Mouse (Mus musculus): ENCODE measurements around the gene Dedd2.

The Dedd2 gene

DNA sequence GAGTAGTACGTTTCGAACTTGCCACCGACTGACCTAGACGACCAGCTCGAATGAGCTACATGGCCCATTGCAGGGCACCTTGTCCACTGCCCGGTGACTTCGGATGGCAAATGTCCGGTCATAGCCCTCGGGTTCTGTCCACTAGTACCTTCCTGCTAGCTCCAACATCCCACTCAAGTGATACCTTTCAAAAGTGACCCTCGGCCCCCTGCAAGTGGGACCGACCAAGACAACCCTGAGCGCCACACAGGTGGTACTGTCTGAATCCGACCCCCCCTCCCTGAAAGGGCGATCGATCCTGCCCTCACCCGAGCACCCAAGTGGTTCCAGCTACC is 1.0 kb downstream of the Dedd2 start:
- DNase-seq (ENCODE audit: extremely low read depth, low read depth, low spot score), result no peak

DNA sequence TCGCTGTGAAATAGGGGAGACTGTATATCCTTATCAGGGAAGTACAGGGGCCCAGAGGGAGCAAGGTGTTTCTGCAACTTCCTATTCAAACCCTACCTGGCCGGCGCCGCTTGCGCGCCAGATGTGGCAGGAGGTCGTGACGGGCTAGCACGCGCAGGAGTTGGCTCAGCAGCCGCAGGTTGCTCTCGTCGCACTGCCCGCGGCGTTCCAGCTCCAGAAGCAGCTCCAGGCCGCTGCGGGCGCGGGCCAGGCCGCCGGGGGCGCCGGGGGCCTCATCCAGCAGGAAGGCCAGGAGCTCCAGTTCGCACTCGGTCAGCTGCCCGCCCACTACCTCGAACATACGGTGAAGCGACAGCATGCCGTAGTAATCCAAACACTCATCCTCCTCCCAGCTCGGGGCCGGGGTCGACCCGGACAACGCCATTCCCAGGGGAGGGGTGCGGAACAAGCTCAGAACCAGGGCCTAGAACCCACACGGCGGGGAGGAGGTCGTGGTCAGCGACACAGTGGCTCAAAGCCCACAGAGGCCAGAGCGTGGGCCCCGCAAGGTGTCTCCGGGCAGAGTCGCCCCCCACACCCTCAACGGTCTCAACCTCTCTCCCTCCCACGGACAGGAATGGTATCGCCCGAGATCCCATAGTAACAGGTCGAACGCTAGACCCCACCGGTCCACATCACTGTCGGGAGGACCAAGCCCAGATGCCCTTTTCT is 1.6 kb downstream of the Dedd2 start:
- DNase-seq (ENCODE audit: extremely low read depth, low read depth, low spot score), result no peak

DNA sequence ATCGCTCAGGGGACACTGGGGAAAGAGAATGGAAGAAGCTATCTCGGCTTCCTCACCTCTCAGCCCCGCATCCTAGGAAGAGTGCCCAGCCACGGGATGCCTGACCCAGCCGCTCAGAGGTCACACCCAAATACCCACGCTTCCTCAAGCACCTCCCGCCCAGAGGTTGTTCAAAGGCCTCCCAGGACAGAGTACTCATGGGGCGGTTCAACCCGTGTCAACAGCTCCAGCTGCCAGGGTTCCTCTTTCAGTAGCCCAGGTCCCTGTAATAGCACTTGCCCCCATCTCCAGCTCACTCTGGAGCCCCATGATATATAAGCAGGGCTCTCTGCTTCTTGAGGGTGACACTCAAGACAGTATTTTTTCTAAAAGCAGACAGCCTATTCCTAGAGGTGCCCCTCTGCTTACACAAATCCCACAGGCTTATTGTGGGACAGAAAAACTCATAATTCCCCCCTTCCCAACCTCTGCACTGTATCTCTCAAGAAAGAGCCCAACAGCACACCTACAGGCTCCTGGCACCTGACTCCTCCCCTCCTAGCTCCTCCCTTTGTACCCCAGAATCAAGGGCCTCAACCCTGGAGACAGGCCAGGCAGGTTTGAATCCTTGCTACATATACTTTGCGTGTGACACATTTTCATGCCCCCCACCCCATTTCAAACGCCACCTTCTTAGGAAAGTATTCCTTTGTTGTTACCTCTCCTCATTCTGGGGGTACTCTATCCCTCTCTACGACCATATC is 2.6 kb downstream of the Dedd2 start:
- DNase-seq (ENCODE audit: extremely low read depth, low read depth, low spot score), result no peak

DNA sequence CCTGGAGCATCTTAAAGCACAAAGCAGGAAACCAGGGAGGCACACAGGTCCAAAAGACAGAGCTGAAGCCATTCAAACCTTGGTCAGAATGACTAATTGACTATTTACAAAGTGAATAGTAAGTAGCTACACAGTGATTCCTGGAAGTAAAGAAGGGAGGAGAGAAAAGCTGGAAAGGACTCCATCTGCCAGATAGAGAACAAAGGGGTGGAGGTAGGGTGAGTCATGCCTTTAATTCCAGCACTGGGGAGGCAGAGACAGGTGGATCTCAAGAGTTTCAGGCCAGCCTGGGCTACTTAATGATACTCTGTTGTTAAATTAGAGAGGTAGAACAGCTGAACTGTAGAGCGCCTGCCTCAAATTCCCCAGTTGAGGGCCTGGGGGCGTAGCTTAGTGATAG is 6.2 kb downstream of the Dedd2 start:
- no peak for DNase-seq (ENCODE audit: extremely low read depth, low read depth, low spot score)

- no peak for DNase-seq (ENCODE audit: extremely low read depth, low read depth, low spot score)
Observed at GRCm38 (mm10) chr7:25213099-25213498, 7.3 kb downstream of the Dedd2 start.

DNA sequence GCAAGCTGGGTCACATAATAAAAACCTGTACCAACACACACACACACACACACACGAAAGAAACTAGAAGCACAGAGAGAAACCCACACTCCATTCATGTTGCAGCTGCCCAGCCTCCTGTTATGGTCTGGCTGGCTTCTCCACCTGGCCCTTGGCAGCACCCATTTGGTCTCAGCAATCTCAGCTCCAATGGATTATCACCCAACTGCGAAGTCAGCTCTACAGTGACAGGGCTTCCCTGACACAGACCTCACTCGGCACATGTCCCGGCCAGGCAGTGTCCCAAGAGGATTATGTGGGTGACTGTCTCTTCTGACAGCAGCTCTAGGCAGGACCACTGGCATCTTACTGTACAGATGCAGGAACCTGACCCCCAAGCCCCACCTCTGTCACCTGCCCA is 9.9 kb downstream of the Dedd2 start:
- DNase-seq (ENCODE audit: extremely low read depth, low read depth, low spot score), result no peak

GRCm38 (mm10) chr7:25209161-25209622 is 11.2 kb downstream of the Dedd2 start:
- peak; percentile 66 for DNase-seq (ENCODE audit: extremely low read depth, low read depth, low spot score)

DNA sequence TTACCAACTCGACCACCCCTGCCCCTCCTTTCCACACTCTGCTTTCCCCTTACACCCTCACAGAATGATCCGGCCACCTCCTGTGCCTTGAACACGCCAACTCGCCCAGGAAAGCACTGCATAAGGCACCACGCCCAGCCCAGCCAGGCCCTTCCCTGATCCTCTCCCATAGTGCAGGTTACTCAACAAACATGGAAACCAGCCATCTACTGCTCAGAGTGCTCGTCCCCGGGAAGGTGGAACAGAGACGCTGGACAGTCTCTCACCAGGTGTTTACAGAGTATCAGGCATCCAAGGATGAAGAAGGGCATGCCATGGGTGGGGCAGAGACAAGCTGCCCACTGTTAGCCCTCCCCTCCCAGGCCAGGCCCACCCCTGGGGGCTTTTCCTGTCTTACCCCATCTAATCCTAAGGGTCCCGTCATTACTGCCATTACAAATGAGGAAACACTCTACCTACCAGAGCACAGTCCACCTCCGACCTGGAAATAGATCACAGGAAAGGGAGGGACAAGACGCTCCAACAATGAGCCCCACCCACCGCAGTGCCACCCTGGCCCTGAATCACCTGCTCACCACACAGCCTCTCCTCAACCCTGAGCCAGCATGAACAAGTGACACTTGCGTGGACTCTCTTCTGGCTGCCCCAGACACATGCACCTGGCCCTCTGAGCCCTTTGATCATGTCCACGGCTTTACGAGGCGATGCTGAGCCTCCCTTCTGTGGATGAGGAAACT is 14.2 kb downstream of the Dedd2 start:
- no peak for DNase-seq (ENCODE audit: extremely low read depth, low read depth, low spot score)

DNA sequence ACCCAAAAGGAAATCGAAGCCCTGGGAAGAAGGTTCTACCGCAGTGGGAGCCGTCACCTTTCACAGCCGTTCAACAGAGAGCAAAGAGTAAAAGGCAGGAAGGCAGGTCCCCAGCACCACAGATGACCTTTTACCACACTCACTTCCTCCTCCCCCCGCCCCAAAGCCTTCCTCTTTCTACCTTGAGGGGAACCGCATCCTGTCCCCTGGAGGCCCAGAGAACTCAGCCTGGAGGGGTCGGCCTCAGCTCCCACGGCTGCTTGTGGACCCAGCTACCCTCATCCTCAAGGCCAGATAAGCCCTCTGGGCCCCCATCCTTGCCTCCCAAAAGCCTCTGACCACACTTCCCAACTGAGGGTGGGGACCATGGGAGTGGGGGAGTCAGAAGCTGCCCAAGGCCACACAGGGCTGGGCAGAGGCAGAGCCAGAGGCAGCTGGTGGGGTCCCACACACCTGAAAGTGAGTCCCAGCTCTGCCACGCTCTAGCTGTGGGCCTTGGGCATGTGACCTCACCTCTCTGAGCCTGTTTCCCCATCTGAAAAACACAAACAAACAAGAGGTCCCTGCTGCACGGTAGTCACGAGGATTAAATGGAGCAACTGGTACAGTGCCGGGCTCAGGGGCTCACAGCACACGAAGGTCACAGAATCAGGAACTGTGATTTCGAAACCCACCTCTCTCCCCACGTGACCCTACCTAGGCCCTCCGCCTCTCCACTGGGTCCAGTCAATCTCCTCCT is 14.9 kb downstream of the Dedd2 start:
- no peak for DNase-seq (ENCODE audit: extremely low read depth, low read depth, low spot score)

GRCm38 (mm10) chr7:25203624-25204023 is 16.8 kb downstream of the Dedd2 start:
- no peak for DNase-seq (ENCODE audit: extremely low read depth, low read depth, low spot score)

DNA sequence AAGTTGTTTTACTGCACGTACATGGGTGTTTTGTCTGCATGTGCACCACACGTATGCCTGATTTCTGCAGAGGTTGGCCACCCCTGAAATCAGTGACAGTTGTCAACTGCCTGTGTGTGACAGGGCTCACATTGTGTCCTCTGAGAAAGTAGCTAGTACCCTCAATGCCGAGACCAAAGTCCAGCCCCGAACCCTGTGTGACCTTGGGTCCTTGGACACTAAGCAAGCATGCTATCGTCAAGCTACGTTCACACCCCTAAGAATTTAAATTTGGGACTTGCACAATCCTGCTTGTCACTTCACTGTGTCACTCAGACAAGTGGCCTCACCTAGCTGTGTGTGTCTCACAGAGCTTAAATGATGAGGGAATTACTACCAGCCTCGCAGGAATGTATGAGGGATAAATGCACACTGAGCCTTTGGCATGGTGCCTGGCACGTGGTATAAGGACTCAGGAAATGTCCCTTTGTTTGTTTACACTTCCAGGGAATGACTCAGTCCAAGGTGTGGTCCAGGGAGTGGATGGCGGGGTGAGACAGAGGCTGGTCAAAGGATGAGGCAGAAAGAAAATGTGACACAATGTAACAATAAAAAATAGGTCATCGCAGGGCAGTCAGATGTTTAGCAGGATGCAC is 22.9 kb downstream of the Dedd2 start:
- DNase-seq (ENCODE audit: extremely low read depth, low read depth, low spot score), result no peak

DNA sequence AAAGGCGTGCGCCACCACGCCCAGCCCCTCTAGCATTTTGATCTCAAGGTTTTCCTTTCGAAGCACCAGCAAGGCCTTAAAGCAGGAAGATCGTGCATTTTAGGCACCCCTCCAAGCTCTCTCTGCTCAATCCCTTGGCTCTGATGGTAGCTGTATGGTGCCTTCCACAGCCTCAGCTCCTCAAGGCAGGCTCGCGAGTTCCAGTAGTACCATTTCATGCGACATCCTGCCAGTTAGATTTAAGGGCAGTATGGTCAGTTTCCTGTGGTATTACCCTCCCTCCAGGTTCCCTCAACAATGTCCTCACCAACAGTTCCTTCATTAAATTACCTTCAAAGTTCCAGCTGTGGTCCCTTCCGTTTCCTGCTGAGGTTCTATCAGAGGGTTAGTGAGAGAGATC is 24.3 kb downstream of the Dedd2 start:
- DNase-seq (ENCODE audit: extremely low read depth, low read depth, low spot score), result no peak

DNA sequence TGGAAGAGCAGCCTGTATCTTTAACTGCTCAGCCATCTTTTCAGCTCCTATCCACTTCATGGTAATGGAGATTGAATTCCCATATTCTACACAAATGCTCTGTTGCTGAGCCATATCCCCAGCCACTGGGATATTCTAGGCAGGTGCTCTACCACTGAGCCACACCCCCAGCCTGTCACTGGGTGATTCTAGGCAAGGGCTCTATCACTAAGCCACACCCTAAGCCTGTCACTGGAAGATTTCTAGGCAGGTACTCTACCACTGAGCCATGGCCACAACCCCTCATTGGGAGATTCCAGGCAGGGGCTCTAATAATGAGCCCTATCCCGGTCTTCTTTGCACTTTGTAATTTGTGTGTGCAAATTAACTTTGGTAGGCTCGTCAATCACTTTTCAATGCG is 25.3 kb downstream of the Dedd2 start:
- DNase-seq (ENCODE audit: extremely low read depth, low read depth, low spot score), result no peak

GRCm38 (mm10) chr7:25192110-25192509 is 28.3 kb downstream of the Dedd2 start:
- DNase-seq (ENCODE audit: extremely low read depth, low read depth, low spot score), result no peak

DNA sequence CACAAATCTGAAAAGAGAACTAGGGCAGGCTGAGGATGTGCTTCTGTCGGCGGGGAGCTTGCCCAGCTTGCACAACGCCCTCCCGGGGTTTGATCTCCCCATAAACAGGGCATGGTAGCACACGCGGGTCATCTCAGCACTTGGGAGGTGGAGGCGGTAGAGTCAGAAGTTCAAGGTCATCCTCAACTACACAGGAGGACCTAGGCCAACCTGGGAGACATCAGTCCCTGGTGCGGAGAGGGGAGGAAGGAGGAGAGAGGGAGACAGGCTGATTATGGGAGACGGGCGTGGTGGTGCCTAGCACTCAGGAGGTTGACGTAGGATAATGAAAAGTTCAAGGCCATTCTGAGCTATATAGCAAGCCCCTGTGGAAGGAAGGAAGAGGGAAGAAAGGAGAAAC is 29.6 kb downstream of the Dedd2 start:
- DNase-seq (ENCODE audit: extremely low read depth, low read depth, low spot score), result no peak

DNA sequence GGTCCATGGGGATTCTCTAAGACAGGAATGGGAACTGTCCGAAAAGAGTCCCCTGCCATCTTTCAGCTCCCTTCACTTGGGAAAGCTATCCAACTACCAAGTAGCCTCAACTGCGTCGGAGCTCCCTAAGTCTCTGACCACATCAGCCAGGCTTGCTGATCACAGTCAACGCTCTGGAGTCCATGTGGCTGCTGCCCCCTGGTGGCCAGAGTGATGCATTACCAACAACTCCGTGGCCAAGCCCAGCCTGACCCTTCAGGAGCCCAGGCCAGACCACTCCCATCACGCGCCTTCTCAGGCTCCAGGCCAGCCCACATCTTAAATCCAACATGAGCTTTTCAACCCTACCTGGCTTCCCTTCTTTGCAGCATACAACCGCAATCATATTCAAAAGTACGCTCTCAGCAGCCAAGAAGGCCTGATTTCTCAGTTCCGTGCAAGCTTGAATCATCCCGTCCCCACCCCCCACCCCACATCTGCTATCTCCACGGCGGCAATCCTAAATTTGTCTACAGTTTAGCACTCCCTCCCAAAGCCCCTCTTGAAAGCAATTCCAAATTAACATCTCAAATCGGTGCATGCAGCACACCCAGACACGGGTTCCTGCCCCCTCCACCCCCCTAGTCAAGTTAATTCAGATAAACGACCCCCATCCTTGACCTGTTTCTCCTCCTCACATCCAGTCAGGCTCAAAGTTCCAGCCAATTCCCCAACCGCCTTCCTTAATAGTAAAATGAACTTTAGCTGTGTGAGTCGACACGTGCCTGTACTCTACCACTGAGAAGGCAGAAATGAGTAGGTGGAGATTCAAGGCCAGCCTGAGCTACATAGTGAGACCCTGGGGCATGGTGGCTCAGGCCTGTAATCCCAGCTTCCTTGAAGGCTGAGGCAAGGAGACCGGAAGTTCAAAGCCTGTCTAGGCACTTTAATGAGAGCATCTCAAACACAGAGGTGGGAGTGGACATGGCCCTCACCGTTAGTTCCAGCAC is 32.5 kb downstream of the Dedd2 start:
- DNase-seq (ENCODE audit: extremely low read depth, low read depth, low spot score), result no peak

- DNase-seq (ENCODE audit: extremely low read depth, low read depth, low spot score), result no peak
Observed at GRCm38 (mm10) chr7:25184091-25184490, 36.3 kb downstream of the Dedd2 start.

DNA sequence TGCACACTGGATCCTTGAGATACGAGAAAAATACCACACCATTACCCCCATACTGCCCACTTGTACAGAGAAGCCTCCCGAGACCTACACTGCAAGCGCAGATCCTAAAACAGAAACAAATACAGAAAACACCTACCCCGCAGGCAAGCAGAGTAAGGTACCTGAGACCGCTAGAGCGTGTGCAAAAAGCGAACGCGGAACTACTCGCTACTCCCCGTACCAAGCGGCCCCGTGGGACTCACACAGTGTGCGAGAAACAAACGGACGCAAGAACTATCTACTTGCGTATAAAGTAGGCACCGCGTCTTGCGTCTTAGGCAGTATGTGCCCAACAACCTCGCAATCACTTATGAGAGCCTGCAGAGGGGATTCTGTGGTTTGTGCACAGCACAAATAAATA is 38.6 kb downstream of the Dedd2 start:
- no peak for DNase-seq (ENCODE audit: extremely low read depth, low read depth, low spot score)

GRCm38 (mm10) chr7:25181331-25181790 is 39.1 kb downstream of the Dedd2 start:
- no peak for DNase-seq (ENCODE audit: extremely low read depth, low read depth, low spot score)

DNA sequence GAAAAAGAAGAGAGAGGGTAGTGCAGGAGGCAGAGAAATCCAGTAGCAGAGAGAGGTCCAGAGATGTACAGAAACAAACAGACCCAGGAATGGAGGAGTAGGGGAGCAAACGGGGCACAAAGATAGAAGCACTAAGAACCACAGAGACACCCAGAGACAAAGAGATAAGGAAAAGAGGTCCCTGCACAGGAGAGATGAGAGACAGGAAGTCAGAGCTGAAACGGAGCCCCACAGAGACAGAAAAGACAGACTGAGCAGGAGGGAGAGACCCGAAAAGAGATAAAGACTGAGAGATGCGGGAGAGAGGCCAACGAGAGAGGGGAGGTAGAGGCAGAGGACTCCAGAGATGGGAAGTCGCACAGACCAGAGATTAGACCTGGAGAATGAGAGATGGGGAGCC is 39.9 kb downstream of the Dedd2 start:
- DNase-seq (ENCODE audit: extremely low read depth, low read depth, low spot score), result no peak
